Mouse (Mus musculus) liver, embryonic 13.5 days (tissue): ENCODE measurements at regions not wholly inside any gene's neighbourhood (a gene's known extent, or its start where the extent isn't known, plus 50 kb on each side); places are given as distances from the start of the nearest gene placed in this dataset.

Source experiments
- ATAC-seq: fragments of 200-750 bp; cut with Nextera tagmentation; 2 replicates; pipeline ENCODE4 v1.8.0; 2017; ENCODE audit warnings: low read depth, mild to moderate bottlenecking, moderate number of reproducible peaks, moderate library complexity
- DNase-seq: peaks from one replicate; pipeline ENCODE4 v3.0.0; 2022
- H3K27ac ChIP-seq: fragments of 300-500 bp; sonication (generic); 2 replicates; pipeline ENCODE4 v1.5.1; 2015; ENCODE audit warnings: moderate library complexity, mild to moderate bottlenecking, inconsistent platforms
- H3K27me3 ChIP-seq: fragments of 300-500 bp; sonication (generic); 2 replicates; pipeline ENCODE4 v1.6.1; 2015; ENCODE audit warnings: mild to moderate bottlenecking, inconsistent platforms
- H3K36me3 ChIP-seq: fragments of 300-500 bp; sonication (generic); 2 replicates; pipeline ENCODE4 v1.6.1; 2015; ENCODE audit warnings: mild to moderate bottlenecking, inconsistent platforms
- H3K4me1 ChIP-seq: fragments of 300-500 bp; sonication (generic); replicated peaks from 2 replicates; pipeline ENCODE4 v1.6.1; 2015; ENCODE audit warnings: inconsistent platforms
- H3K4me2 ChIP-seq: fragments of 300-500 bp; sonication (generic); 2 replicates; pipeline ENCODE4 v1.6.1; 2015; ENCODE audit warnings: inconsistent platforms, mild to moderate bottlenecking, moderate library complexity
- H3K4me3 ChIP-seq: fragments of 300-500 bp; sonication (generic); replicated peaks from 2 replicates; pipeline ENCODE4 v1.5.1; 2015; ENCODE audit warnings: mild to moderate bottlenecking, inconsistent platforms
- H3K9ac ChIP-seq: fragments of 300-500 bp; sonication (generic); 2 replicates; pipeline ENCODE4 v1.6.1; 2015; ENCODE audit warnings: mild to moderate bottlenecking, inconsistent platforms
- H3K9me3 ChIP-seq: fragments of 300-500 bp; sonication (generic); replicated peaks from 2 replicates; pipeline ENCODE4 v1.6.1; 2016; ENCODE audit warnings: inconsistent platforms
- whole genome bisulfite sequencing: fragments of 180-500 bp; shearing (Covaris S2); methylation state at CpG from one replicate; pipeline ENCODE4 v1.1.7; 2015; ENCODE audit not compliant: insufficient replicate concordance; 5-methylcytosine and 5-hydroxymethylcytosine counted together

GRCm38 (mm10) chr13:46222031-46222430 is 51.5 kb upstream of the Stmnd1 start:
- Histone ChIP-seq H3K27me3 (no peaks in the 10 kb centered on the region; the same call in 1 of the 2 replicates), H3K9ac (no peak overlapping the region), H3K4me1 (no peaks in the 10 kb centered on the region), H3K27ac (no peak overlapping the region), H3K4me2 (no peak overlapping the region), H3K9me3 (no peaks in the 10 kb centered on the region), H3K36me3 (no peaks in the 10 kb centered on the region), H3K4me3 (no peak overlapping the region)
- DNase-seq, result no peak
- 53% methylated on average over 7 of the region's 7 CpGs for WGBS
- ATAC-seq, result no peak

GRCm38 (mm10) chr13:46218101-46218701 is 55.3 kb upstream of the Stmnd1 start:
- Histone ChIP-seq H3K9ac (no peak overlapping the region), H3K4me1 (no peaks in the 10 kb centered on the region), H3K9me3 (no peaks in the 10 kb centered on the region), H3K4me2 (no peak overlapping the region), H3K27me3 (no peaks in the 10 kb centered on the region; the same call in 1 of the 2 replicates), H3K27ac (no peak overlapping the region), H3K36me3 (no peaks in the 10 kb centered on the region), H3K4me3 (no peak overlapping the region)
- ATAC-seq (no peak), DNase-seq (no peak)
- WGBS, result 79% methylated on average over 20 of the region's 20 CpGs

- Histone ChIP-seq H3K4me3 (no peak overlapping the region), H3K27ac (no peak overlapping the region), H3K9me3 (no peaks in the 10 kb centered on the region), H3K27me3 (no peaks in the 10 kb centered on the region; the same call in 1 of the 2 replicates), H3K36me3 (no peaks in the 10 kb centered on the region), H3K4me2 (no peak overlapping the region), H3K9ac (no peak overlapping the region), H3K4me1 (no peaks in the 10 kb centered on the region)
- ATAC-seq (no peak), DNase-seq (no peak)
- 62% methylated on average over 9 of the region's 9 CpGs for WGBS
Measured at GRCm38 (mm10) chr13:46216954-46217838, 56.3 kb upstream of the Stmnd1 start.

GRCm38 (mm10) chr13:46203551-46203950 is 70.0 kb upstream of the Stmnd1 start:
- no peak for ATAC-seq
- WGBS, result 65% methylated on average over 3 of the region's 3 CpGs
- no peaks in the 10 kb centered on the region for H3K9me3 ChIP-seq

GRCm38 (mm10) chr13:46202586-46202985 is 70.9 kb upstream of the Stmnd1 start:
- no peak overlapping the region for H3K9ac ChIP-seq
- H3K36me3 ChIP-seq, result no peaks in the 10 kb centered on the region

More at GRCm38 (mm10) chr13:46203551-46203950, 70.0 kb upstream of the Stmnd1 start:
- no peak overlapping the region for H3K4me3 ChIP-seq
- H3K27ac ChIP-seq, result no peak overlapping the region
- no peaks in the 10 kb centered on the region for H3K36me3 ChIP-seq
- no peak for DNase-seq
- H3K4me2 ChIP-seq, result no peak overlapping the region
- H3K9ac ChIP-seq, result no peak overlapping the region
- H3K4me1 ChIP-seq, result no peaks in the 10 kb centered on the region
- no peaks in the 10 kb centered on the region for H3K27me3 ChIP-seq

GRCm38 (mm10) chr13:46201029-46201599 is 72.4 kb upstream of the Stmnd1 start:
- no peak overlapping the region for H3K27ac ChIP-seq
- H3K4me1 ChIP-seq, result no peaks in the 10 kb centered on the region
- no peaks in the 10 kb centered on the region for H3K9me3 ChIP-seq
- no peak for DNase-seq
- H3K27me3 ChIP-seq, result no peaks in the 10 kb centered on the region
- no peak overlapping the region for H3K9ac ChIP-seq
- 72% methylated on average over 14 of the region's 14 CpGs for WGBS
- no peak overlapping the region for H3K4me3 ChIP-seq
- H3K4me2 ChIP-seq, result no peak overlapping the region
- no peak for ATAC-seq
- H3K36me3 ChIP-seq, result no peaks in the 10 kb centered on the region

More at GRCm38 (mm10) chr13:46202586-46202985, 70.9 kb upstream of the Stmnd1 start:
- 78% methylated on average over 6 of the region's 6 CpGs for WGBS
- Histone ChIP-seq H3K27ac (no peak overlapping the region), H3K27me3 (no peaks in the 10 kb centered on the region), H3K4me2 (no peak overlapping the region), H3K9me3 (no peaks in the 10 kb centered on the region), H3K4me1 (no peaks in the 10 kb centered on the region), H3K4me3 (no peak overlapping the region)
- DNase-seq, result no peak
- ATAC-seq, result no peak

GRCm38 (mm10) chr13:46193131-46193530 is 80.4 kb upstream of the Stmnd1 start:
- H3K9ac ChIP-seq, result no peak overlapping the region
- no peaks in the 10 kb centered on the region for H3K9me3 ChIP-seq
- H3K27ac ChIP-seq, result no peak overlapping the region
- H3K4me1 ChIP-seq, result no peaks in the 10 kb centered on the region
- 69% methylated on average over 1 of the region's 1 CpGs for WGBS
- no peak for ATAC-seq
- H3K4me3 ChIP-seq, result no peak overlapping the region
- DNase-seq, result no peak
- no peaks in the 10 kb centered on the region for H3K36me3 ChIP-seq
- H3K27me3 ChIP-seq, result no peaks in the 10 kb centered on the region
- H3K4me2 ChIP-seq, result no peak overlapping the region

- Histone ChIP-seq H3K36me3 (no peaks in the 10 kb centered on the region), H3K9me3 (no peaks in the 10 kb centered on the region), H3K4me1 (no peaks in the 10 kb centered on the region), H3K4me2 (no peak overlapping the region), H3K27ac (no peak overlapping the region), H3K9ac (no peak overlapping the region), H3K27me3 (no peaks in the 10 kb centered on the region), H3K4me3 (no peak overlapping the region)
- ATAC-seq (no peak), DNase-seq (no peak)
- WGBS, result 56% methylated on average over 2 of the region's 2 CpGs
Measured at GRCm38 (mm10) chr13:46189726-46190125, 83.8 kb upstream of the Stmnd1 start.

GRCm38 (mm10) chr13:46182851-46183250 is 90.7 kb upstream of the Stmnd1 start:
- no peaks in the 10 kb centered on the region for H3K27me3 ChIP-seq
- no peaks in the 10 kb centered on the region for H3K4me1 ChIP-seq
- 61% methylated on average over 8 of the region's 8 CpGs for WGBS
- H3K4me2 ChIP-seq, result no peak overlapping the region
- no peaks in the 10 kb centered on the region for H3K9me3 ChIP-seq
- no peak for DNase-seq
- no peak for ATAC-seq
- no peaks in the 10 kb centered on the region for H3K36me3 ChIP-seq
- H3K27ac ChIP-seq, result no peak overlapping the region
- no peak overlapping the region for H3K9ac ChIP-seq
- H3K4me3 ChIP-seq, result no peak overlapping the region

- Histone ChIP-seq H3K4me1 (no peaks in the 10 kb centered on the region), H3K27me3 (no peaks in the 10 kb centered on the region), H3K27ac (no peak overlapping the region), H3K9me3 (no peaks in the 10 kb centered on the region), H3K4me3 (no peak overlapping the region), H3K36me3 (no peaks in the 10 kb centered on the region), H3K4me2 (no peak overlapping the region), H3K9ac (no peak overlapping the region)
- WGBS, result 29% methylated on average over 12 of the region's 12 CpGs
- ATAC-seq (no peak), DNase-seq (no peak)
Measured at GRCm38 (mm10) chr13:46180606-46181133, 92.9 kb upstream of the Stmnd1 start.

- DNase-seq (no peak), ATAC-seq (no peak)
- Histone ChIP-seq H3K4me1 (no peaks in the 10 kb centered on the region), H3K4me2 (no peak overlapping the region), H3K4me3 (no peak overlapping the region), H3K36me3 (no peaks in the 10 kb centered on the region), H3K27me3 (no peaks in the 10 kb centered on the region), H3K27ac (no peak overlapping the region), H3K9me3 (no peaks in the 10 kb centered on the region), H3K9ac (no peak overlapping the region)
- WGBS, result 65% methylated on average over 3 of the region's 3 CpGs
Measured at GRCm38 (mm10) chr13:46179916-46180315, 93.6 kb upstream of the Stmnd1 start.
